Mouse (Mus musculus) right cerebral cortex, adult 18-20 months (tissue): ENCODE data around the gene Rbm47.

Experiments used
- DNase-seq: peaks from one replicate; pipeline ENCODE4 v3.0.0; 2022; ENCODE audit warnings: mixed read lengths

The Rbm47 gene

DNA sequence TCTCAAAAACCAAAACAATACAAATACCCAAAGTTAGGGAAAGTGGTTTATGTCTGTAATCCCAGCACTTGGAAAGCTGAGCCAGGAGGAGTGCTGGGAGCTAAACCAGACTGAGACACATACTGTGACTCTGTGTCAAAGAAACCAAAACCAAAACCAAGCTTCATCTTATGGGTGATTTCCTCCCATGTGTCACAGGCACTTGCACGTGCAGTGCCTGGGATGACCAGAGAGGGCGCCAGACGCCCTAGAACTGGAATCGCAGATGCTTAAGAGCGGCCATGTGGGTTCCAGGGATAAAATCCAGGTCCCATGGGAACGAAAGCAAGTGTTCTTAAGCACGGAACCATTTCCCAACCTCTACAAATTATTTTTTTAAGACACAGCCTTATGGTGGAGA, 89.6 kb downstream of the Rbm47 start:
- DNase-seq, result no peak

- DNase-seq, result no peak
Measured at GRCm38 (mm10) chr5:66082229-66082572, 90.7 kb downstream of the Rbm47 start.

DNA sequence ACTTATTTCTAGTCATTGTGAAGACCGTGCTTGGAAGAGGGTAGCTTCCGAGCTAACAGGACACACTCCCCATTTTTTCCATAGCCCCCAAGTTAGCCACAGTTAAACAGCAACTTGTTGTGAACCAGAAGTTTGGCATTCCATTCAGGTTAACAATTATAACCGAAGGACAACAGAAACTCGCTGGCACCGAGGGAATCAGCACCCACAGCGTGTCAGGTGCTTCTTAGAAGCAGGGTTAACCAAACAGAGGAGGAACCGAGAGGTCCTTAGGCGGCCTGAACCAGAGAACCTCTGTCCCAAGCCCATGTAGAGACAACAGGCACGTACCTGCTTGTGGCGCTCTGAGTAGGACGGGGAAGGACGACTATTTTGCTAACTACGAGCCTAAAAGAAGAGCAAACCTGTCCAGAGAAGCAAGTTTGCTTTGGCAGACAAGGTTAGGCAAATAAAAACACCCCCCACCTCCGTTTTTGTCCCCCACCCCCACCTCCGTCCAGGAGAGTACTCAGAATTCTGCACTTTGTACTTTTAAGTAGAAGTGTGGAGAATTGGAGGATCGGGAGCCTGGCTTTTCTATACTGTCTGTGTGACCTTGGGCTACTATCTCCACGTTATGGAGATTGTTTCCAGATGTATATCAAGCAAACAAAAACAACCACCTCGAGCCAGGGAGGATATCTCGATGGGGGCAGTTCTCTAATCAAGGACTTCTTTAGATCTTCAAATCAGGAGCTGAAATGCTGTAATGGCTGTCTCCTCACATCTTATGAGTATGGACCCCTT, 91.3 kb downstream of the Rbm47 start:
- DNase-seq, result no peak

DNA sequence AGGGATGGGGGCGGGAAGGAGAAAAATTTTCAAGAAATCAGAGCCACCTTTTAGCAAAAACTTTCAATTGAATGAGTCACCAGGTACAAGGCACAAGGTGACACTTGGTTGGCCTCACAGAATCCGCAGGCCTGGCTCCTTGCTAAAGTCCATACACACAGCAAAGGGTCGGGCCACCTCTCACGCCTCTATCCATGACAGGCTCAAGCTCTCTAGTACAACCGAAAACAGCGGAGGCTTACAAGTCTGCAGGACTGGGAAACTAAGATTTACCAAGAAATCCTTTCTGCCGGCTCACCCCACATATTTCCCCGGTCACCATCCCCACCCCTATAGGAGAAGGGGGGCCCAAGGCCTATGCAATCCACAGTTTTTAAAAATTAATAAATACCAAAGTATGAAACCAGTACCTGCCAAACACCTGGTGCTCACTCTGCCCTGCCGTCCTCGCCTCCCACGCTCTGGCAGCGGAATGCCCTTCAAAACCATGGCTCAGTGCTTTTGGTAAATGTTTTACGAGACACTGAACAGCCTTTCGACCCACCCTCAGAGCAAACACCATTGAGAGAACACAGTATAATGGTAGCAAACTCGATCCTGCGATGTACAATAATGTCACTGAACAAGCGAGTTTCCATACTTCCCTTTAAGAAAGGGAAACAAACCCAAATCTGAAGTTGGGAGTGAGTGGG, 92.2 kb downstream of the Rbm47 start:
- DNase-seq, result no peak

DNA sequence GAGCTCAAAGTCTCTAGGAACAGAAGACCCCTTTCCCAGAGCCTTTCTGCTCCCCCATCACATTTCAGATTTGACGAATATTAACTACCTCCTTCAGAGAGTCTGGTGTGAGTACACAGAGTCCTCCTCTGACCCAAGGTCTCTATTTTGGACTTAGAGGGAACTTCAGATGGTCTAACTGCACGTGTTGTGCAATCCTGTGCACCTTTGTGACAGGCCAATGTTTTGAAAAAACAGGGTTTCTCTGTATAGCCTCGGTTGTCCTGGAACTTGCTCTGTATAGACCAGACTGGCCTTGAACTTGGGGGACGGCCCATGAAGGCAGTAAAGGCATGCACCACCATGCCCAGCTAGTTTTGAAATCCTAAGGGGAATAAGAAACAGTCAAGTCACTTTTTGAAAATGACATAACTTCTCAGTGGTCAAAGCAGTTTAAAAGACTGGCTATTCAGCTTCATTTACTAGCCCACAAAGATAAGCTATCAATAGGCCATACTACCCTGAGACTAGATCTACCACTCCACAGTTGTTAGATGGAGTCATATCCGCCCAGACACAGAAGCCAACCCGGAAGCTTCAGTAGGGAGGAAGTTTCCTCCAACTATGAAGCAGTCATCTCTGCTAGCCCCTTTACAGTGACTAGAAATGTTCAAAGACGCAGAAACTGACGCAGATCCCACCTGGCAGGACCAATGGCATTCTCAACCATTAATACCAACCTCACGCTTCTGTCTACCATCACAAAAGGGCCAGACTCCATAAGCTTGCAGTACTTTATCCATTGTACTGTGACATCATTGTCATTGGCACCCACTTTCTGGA, 93.3 kb downstream of the Rbm47 start:
- no peak for DNase-seq

- DNase-seq, result no peak
Measured at GRCm38 (mm10) chr5:66078491-66079012, 94.4 kb downstream of the Rbm47 start.

DNA sequence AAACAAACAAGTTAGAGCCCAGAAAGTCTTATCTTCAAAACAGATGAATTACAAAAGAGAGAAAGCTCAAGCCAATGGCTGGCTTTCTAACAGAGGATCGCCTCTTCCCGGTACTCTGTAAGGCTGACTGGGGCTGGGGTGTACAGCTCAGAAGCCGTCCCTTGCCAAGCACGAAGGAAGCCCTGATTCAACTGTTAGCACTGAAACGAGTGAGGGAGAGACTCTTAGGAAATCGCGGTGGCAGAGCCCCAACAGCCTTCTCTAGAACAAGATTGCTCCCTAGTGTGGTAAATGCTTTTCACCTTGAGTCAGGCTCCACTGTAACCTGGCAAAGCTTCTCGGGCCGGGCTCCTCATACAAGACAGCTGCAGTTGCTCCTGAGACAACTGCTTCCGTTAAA, 95.5 kb downstream of the Rbm47 start:
- DNase-seq, result no peak

- no peak for DNase-seq
Measured at GRCm38 (mm10) chr5:66076685-66077301, 96.1 kb downstream of the Rbm47 start.

GRCm38 (mm10) chr5:66075906-66076305, 97.0 kb downstream of the Rbm47 start:
- DNase-seq, result no peak

- no peak for DNase-seq
Measured at GRCm38 (mm10) chr5:66075032-66075488, 97.9 kb downstream of the Rbm47 start.

- no peak for DNase-seq
Measured at GRCm38 (mm10) chr5:66074235-66074634, 98.7 kb downstream of the Rbm47 start.

DNA sequence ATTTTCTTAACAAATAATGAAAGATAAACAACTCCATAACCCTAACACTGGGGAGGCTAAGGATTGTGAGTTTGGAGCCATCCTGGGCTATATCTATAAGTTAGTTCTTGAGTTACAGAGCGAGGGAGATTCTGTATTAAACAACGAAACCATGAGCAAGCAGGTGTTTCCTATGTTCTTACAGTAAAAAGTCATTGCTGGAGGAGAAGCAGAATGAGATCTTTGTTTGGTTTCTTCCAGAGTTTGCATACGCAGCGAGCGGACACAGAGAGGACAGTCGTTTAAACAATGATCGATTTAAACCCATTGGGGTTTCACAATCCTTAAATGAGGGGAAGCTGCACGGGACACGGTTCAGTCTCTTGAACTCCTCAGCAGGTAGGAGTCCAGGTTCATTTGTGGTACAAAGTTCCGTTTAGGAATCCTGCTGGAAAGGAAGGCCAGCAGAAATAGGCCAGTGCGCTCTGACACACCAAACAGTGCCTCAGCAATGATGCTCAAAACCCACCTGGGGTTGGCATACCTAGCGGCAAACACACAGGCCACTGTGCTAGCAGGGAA, 99.2 kb downstream of the Rbm47 start:
- no peak for DNase-seq

DNA sequence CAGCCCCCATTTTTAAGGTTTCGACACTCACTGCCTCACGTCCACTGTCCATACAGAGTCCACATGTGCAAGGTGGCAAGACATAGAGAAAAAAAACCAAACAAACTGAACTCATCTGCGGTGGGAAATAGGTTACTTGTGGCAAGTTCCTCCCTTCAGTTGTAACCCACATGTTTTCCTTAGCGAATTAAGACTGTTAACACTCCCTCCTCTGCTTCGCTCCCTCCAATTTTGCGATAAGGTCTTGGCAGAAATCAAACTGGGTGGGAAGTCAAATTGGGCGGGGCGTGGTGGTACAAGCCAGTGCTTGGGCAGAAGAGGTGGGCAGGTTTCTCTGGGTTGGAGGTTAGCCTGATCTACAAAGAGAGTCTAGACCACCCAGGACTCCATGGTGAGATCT, 101.2 kb downstream of the Rbm47 start:
- DNase-seq, result no peak

GRCm38 (mm10) chr5:66070350-66070749, 102.6 kb downstream of the Rbm47 start:
- DNase-seq, result no peak

DNA sequence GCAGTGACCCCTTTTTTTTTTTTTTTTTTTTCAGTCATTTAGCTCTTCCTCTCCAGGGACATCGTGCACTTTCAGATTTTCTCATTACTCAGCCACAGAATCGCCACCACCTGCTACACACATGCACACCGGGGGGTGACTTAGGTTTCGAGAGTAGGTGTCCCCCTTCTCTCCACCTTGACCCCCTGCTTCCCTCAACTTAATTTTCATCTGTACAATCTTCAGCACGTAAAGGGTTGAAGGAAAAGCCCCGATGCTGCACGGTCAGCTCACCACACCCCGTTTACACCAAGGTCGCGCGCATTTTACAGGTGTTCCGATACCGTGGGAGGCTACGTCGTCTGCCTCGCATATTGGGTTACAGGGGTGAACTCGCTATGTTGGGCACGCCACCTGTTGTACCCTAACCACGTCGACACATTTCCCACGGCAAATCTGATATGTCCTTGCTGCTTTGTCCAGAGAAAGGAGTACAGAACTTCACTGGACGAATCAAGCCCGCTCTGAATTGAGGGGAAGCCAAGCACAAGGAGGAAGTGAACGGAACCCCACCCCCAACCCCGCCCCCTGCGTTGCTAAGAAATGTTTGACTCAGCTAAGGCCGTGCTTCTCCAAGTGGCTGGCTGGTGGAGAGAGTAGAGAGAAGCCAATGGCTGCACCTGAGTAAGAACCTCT, 103.3 kb downstream of the Rbm47 start:
- DNase-seq, result no peak

DNA sequence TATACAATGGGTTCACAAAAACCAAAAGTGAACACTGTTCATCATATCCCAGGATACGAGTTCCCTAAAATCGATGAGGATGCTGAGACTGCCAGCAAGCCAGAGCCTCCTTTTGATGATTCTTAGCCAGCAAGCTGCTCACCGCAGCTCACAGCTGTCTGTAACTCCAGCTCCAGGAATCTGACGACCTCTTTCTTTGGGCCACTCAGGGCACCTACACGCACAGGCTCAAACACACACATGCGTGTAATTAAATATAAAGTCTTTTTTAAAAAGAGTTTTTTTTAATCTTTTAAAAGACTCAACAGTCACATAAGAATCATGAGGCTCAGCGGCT, 103.8 kb downstream of the Rbm47 start:
- DNase-seq, result no peak

DNA sequence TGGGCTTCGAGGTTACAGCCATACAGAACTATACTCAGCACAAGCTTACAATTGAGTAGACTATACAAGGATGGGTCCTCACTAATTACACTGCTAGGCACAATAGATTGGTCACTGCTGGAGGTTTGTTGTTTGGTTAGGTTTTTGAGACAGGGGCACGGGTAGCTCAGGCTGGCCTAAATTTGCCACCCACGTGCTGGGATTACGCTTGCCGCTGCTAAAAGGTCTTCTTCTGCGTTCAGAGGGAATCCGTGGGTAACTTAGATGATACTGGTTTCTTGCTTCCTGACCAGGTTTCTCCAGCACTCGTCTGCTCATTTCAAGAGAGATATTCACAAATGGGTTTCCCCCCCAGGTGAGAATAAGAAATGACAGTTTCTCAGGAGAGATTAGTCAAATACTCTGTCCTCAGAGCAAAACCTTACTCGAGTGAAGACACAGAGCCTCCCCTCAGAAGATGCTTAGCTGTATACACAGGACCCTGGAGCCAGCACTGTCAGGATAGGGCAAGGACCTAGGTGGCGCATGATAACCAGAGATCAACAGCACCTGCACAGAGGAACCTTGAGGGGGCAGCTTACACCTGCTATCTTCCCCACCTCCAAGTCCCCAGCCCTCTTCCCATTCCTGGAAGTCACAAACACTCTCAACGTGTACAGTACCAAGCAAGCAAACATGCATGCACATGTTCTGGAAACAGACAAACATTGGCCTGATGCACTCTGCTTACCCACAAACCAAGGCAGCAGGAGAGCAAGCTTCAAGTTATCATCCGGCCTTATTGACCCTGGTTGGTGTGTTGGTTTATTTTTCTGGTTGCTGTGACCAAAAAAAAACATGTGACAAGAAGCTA, 104.6 kb downstream of the Rbm47 start:
- DNase-seq, result no peak

DNA sequence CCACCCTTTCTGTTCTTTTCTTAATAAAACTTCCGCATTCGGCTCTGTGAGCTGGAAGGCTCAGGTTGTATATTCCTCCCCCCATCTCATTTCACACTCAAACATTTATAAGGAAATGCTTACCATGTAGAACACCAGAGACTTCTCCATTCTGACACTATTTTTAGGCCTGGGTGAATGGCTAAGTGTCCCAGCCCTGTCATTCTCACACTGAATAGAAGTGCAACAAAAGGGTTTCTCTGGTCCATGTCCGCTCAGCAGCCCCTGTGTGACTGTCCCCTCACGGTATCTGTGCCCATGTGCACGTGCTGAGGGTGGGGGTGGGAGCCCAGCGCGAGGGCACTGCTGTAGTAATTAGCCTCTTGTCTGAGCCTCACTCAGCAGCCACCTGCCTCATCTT, 105.7 kb downstream of the Rbm47 start:
- no peak for DNase-seq

DNA sequence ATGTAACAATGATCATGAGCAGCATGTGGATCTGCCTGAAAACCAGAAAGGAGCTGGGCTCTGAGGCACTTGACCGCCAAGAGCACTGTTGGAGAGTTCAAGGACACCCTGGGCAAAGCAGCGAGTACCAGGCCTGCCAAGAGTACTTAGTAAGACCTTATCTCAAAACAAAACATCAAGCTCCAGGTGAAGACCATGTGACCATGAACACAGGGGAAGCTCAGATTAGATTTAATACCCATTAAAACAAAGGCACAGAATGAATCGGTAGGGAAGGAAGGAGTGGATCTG, 110.0 kb downstream of the Rbm47 start:
- DNase-seq, result no peak

DNA sequence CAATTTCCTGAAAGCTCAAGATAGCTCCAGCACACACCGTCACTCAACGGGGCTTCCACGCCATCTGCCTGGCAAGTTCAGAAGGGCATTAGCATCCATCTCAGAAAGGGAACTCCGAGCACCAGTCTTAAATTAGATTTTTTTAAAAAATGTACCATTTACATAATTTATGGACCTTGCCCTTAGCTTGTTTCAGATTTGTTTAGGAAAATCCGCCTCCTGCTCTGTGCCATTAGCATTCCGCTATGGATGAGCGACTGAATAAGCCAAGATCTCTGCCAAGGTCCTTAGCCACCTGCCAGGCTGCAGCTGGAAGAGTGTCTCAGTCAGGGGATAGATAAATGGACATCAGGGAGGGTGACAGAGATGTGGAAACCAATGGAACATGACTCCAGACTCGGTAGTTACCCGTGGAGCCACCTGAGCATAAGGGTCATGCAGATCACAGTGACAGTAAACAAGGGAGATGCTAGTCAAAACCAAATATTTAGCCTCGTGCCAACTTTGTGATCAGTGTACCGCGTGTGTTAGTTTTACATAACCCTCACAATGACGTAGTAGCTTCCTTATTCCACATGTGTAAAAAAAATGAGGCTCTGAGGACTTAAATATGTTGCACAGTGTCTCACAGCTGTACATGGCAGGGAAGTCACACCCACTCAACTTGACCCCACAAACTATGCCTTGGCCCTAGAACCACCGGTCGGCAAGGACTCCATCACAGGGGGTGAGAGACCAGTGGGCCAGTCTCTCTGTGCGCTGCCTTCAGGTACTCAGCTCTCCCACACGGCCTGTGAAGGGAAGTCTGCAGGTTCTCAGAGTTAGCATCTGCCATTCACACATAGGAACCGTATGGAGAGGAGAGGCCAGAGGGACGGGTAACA, 110.6 kb downstream of the Rbm47 start:
- no peak for DNase-seq
